Mouse (Mus musculus): ENCODE measurements around the gene Tmem59l. TPM values are rescaled to one million over a fixed set of nuclear protein-coding genes. Genes with fewer than 3 reads are reported as not detected.

The Tmem59l gene
- polyA plus RNA-seq, 1 experiment from 2014 or later: 151 TPM

GRCm38 (mm10) chr8:70503062-70503750 lies 16.0 kb upstream of the Tmem59l start:
- H3K9me3 ChIP-seq (replicated peaks; ENCODE audit: control insufficient read depth, low read length, poor library complexity, severe bottlenecking): no peaks in the 10 kb centered on the region
- H3K27me3 ChIP-seq (ENCODE audit: control insufficient read depth, insufficient read depth, low read depth, low read length): peaks cover 57% of the 10 kb centered on the region
- peaks cover 15% of the 10 kb centered on the region for H3K36me3 ChIP-seq (ENCODE audit: control insufficient read depth, insufficient read depth, low read length)
- no peak for ATAC-seq
- H3K27ac ChIP-seq (ENCODE audit: low read length): no peak overlapping the region
- H3K9ac ChIP-seq (ENCODE audit: low read depth, low read length): no peak overlapping the region; the same call in 1 of the 2 replicates
- peaks cover 23% of the 10 kb centered on the region for H3K4me1 ChIP-seq (ENCODE audit: control insufficient read depth, insufficient read depth, low read length)
- no peak overlapping the region for H3K4me3 ChIP-seq (ENCODE audit: low read depth, low read length)
- H3K4me2 ChIP-seq (ENCODE audit: low read length): peak overlapping the region; percentile 11; the same call in 1 of the 2 replicates
- WGBS: 13% methylated on average over 46 of the region's 46 CpGs

GRCm38 (mm10) chr8:70502540-70502939 lies 15.4 kb upstream of the Tmem59l start:
- 37% methylated on average over 12 of the region's 12 CpGs for WGBS
- no peak for ATAC-seq
- H3K27me3 ChIP-seq (ENCODE audit: control insufficient read depth, insufficient read depth, low read depth, low read length): peaks cover 63% of the 10 kb centered on the region
- peaks cover 23% of the 10 kb centered on the region for H3K4me1 ChIP-seq (ENCODE audit: control insufficient read depth, insufficient read depth, low read length)
- H3K27ac ChIP-seq (ENCODE audit: low read length): no peak overlapping the region
- H3K4me3 ChIP-seq (ENCODE audit: low read depth, low read length): no peak overlapping the region
- peaks cover 9% of the 10 kb centered on the region for H3K36me3 ChIP-seq (ENCODE audit: control insufficient read depth, insufficient read depth, low read length)
- no peak overlapping the region for H3K9ac ChIP-seq (ENCODE audit: low read depth, low read length)
- H3K4me2 ChIP-seq (ENCODE audit: low read length): no peak overlapping the region
- no peaks in the 10 kb centered on the region for H3K9me3 ChIP-seq (replicated peaks; ENCODE audit: control insufficient read depth, low read length, poor library complexity, severe bottlenecking)

- no peak overlapping the region for H3K4me3 ChIP-seq (ENCODE audit: low read depth, low read length)
- H3K9me3 ChIP-seq (replicated peaks; ENCODE audit: control insufficient read depth, low read length, poor library complexity, severe bottlenecking): no peaks in the 10 kb centered on the region
- peaks cover 68% of the 10 kb centered on the region for H3K27me3 ChIP-seq (ENCODE audit: control insufficient read depth, insufficient read depth, low read depth, low read length)
- no peak for ATAC-seq
- H3K36me3 ChIP-seq (ENCODE audit: control insufficient read depth, insufficient read depth, low read length): peaks cover 7% of the 10 kb centered on the region; the same call in 1 of the 2 replicates
- peaks cover 23% of the 10 kb centered on the region for H3K4me1 ChIP-seq (ENCODE audit: control insufficient read depth, insufficient read depth, low read length)
- H3K9ac ChIP-seq (ENCODE audit: low read depth, low read length): no peak overlapping the region
- WGBS: 9% methylated on average over 23 of the region's 23 CpGs
- H3K4me2 ChIP-seq (ENCODE audit: low read length): no peak overlapping the region
- no peak overlapping the region for H3K27ac ChIP-seq (ENCODE audit: low read length)
Measured at GRCm38 (mm10) chr8:70501820-70502529, 14.8 kb upstream of the Tmem59l start.

- Histone ChIP-seq H3K27ac (ENCODE audit: low read length) (no peak overlapping the region), H3K4me2 (ENCODE audit: low read length) (peak overlapping the region; percentile 30), H3K9me3 (replicated peaks; ENCODE audit: control insufficient read depth, low read length, poor library complexity, severe bottlenecking) (no peaks in the 10 kb centered on the region), H3K4me3 (ENCODE audit: low read depth, low read length) (peak overlapping the region; percentile 12; the same call in 1 of the 2 replicates), H3K27me3 (ENCODE audit: control insufficient read depth, insufficient read depth, low read depth, low read length) (peaks cover 81% of the 10 kb centered on the region), H3K4me1 (ENCODE audit: control insufficient read depth, insufficient read depth, low read length) (peaks cover 20% of the 10 kb centered on the region), H3K36me3 (ENCODE audit: control insufficient read depth, insufficient read depth, low read length) (peaks cover 7% of the 10 kb centered on the region; the same call in 1 of the 2 replicates), H3K9ac (ENCODE audit: low read depth, low read length) (0 out of 2 replicates have a peak overlapping the region, but pooled peaks have one; percentile 5)
- ATAC-seq: no peak
- WGBS: 7% methylated on average over 36 of the region's 39 CpGs
Measured at GRCm38 (mm10) chr8:70500386-70501301, 13.5 kb upstream of the Tmem59l start.

GRCm38 (mm10) chr8:70495771-70496062 lies 8.6 kb upstream of the Tmem59l start:
- H3K27ac ChIP-seq (ENCODE audit: low read length): no peak overlapping the region

GRCm38 (mm10) chr8:70495001-70495770 lies 8.0 kb upstream of the Tmem59l start:
- Histone ChIP-seq H3K4me3 (ENCODE audit: low read depth, low read length) (no peak overlapping the region), H3K27ac (ENCODE audit: low read length) (no peak overlapping the region), H3K4me2 (ENCODE audit: low read length) (no peak overlapping the region), H3K36me3 (ENCODE audit: control insufficient read depth, insufficient read depth, low read length) (no peaks in the 10 kb centered on the region), H3K4me1 (ENCODE audit: control insufficient read depth, insufficient read depth, low read length) (peaks cover 20% of the 10 kb centered on the region), H3K9ac (ENCODE audit: low read depth, low read length) (no peak overlapping the region; the same call in 1 of the 2 replicates), H3K27me3 (ENCODE audit: control insufficient read depth, insufficient read depth, low read depth, low read length) (peaks cover 87% of the 10 kb centered on the region), H3K9me3 (replicated peaks; ENCODE audit: control insufficient read depth, low read length, poor library complexity, severe bottlenecking) (no peaks in the 10 kb centered on the region)
- 0 out of 2 replicates have a peak, but pooled peaks have one; percentile 12 for ATAC-seq
- 0% methylated on average over 21 of the region's 21 CpGs for WGBS

More at GRCm38 (mm10) chr8:70495771-70496062, 8.6 kb upstream of the Tmem59l start:
- no peaks in the 10 kb centered on the region for H3K36me3 ChIP-seq (ENCODE audit: control insufficient read depth, insufficient read depth, low read length)
- peaks cover 87% of the 10 kb centered on the region for H3K27me3 ChIP-seq (ENCODE audit: control insufficient read depth, insufficient read depth, low read depth, low read length)
- ATAC-seq: no peak
- no peak overlapping the region for H3K4me2 ChIP-seq (ENCODE audit: low read length)
- no peaks in the 10 kb centered on the region for H3K9me3 ChIP-seq (replicated peaks; ENCODE audit: control insufficient read depth, low read length, poor library complexity, severe bottlenecking)
- 4% methylated on average over 12 of the region's 12 CpGs for WGBS
- H3K4me1 ChIP-seq (ENCODE audit: control insufficient read depth, insufficient read depth, low read length): peaks cover 20% of the 10 kb centered on the region
- H3K9ac ChIP-seq (ENCODE audit: low read depth, low read length): no peak overlapping the region; the same call in 1 of the 2 replicates
- H3K4me3 ChIP-seq (ENCODE audit: low read depth, low read length): no peak overlapping the region

GRCm38 (mm10) chr8:70494416-70494945 lies 7.3 kb upstream of the Tmem59l start:
- Histone ChIP-seq H3K9me3 (replicated peaks; ENCODE audit: control insufficient read depth, low read length, poor library complexity, severe bottlenecking) (no peaks in the 10 kb centered on the region), H3K4me3 (ENCODE audit: low read depth, low read length) (no peak overlapping the region; the same call in 1 of the 2 replicates), H3K27ac (ENCODE audit: low read length) (no peak overlapping the region), H3K36me3 (ENCODE audit: control insufficient read depth, insufficient read depth, low read length) (no peaks in the 10 kb centered on the region), H3K4me1 (ENCODE audit: control insufficient read depth, insufficient read depth, low read length) (peaks cover 22% of the 10 kb centered on the region), H3K9ac (ENCODE audit: low read depth, low read length) (no peak overlapping the region), H3K4me2 (ENCODE audit: low read length) (peak overlapping the region; percentile 62; the same call in 1 of the 2 replicates), H3K27me3 (ENCODE audit: control insufficient read depth, insufficient read depth, low read depth, low read length) (peaks cover 86% of the 10 kb centered on the region)
- 4% methylated on average over 28 of the region's 28 CpGs for WGBS
- no peak for ATAC-seq
